Mouse (Mus musculus) intestine, embryonic 14.5 days (tissue): ENCODE measurements around the gene Gpld1. TPM values are rescaled to one million over a fixed set of nuclear protein-coding genes. Genes with fewer than 3 reads are reported as not detected.
"Not testable (repeated sequence)": the region's sequence is repeated elsewhere in the genome, so short reads cannot be mapped to it uniquely, and the experiment has no call there.

Experiments used
- ATAC-seq: fragments of 200-750 bp; cut with Nextera tagmentation; replicated peaks from 2 replicates; pipeline ENCODE4 v1.8.0; 2017; ENCODE audit warnings: low read depth, moderate number of reproducible peaks, moderate TSS enrichment, moderate library complexity; ENCODE audit not compliant: low FRiP score, low TSS enrichment
- DNase-seq: peaks from one replicate; pipeline ENCODE4 v3.0.0-alpha.2; 2018; ENCODE audit warnings: low spot score
- H3K27ac ChIP-seq: fragments of 300-500 bp; sonication (generic); 2 replicates; pipeline ENCODE4 v1.5.1; 2014; ENCODE audit warnings: low read depth, mild to moderate bottlenecking, control low read depth
- H3K27me3 ChIP-seq: fragments of 300-500 bp; sonication (generic); replicated peaks from 2 replicates; pipeline ENCODE4 v1.6.1; 2014; ENCODE audit warnings: low read length, control low read depth; ENCODE audit not compliant: control insufficient read depth, insufficient read depth
- H3K36me3 ChIP-seq: fragments of 300-500 bp; sonication (generic); 2 replicates; pipeline ENCODE4 v1.6.1; 2014; ENCODE audit warnings: low read length, control low read depth; ENCODE audit not compliant: control insufficient read depth, insufficient read depth
- H3K4me1 ChIP-seq: fragments of 300-500 bp; sonication (generic); replicated peaks from 2 replicates; pipeline ENCODE4 v1.6.1; 2014; ENCODE audit warnings: low read length, control low read depth, mixed read lengths; ENCODE audit not compliant: control insufficient read depth, insufficient read depth
- H3K4me2 ChIP-seq: fragments of 300-500 bp; sonication (generic); 2 replicates; pipeline ENCODE4 v1.6.1; 2014; ENCODE audit warnings: low read length
- H3K4me3 ChIP-seq: fragments of 300-500 bp; sonication (generic); 2 replicates; pipeline ENCODE4 v1.5.1; 2014; ENCODE audit warnings: low read depth, low read length, control low read depth, mixed read lengths
- H3K9ac ChIP-seq: fragments of 300-500 bp; sonication (generic); 2 replicates; pipeline ENCODE4 v1.6.1; 2014; ENCODE audit warnings: mild to moderate bottlenecking, low read length
- H3K9me3 ChIP-seq: fragments of 300-500 bp; sonication (generic); 2 replicates; pipeline ENCODE4 v1.6.1; 2016; ENCODE audit warnings: low read length, control low read depth; ENCODE audit not compliant: control insufficient read depth
- WGBS: fragments of 180-500 bp; shearing (Covaris S2); extraction: QIAGEN DNeasy Blood & Tissue Kit; methylation state at CpG from one replicate; pipeline ENCODE4 v1.1.7; 2014; 5-methylcytosine and 5-hydroxymethylcytosine counted together
- polyA plus RNA-seq: library from polyadenylated mRNA; unstranded; fragments of >200 nt; fragmentation: Nextera tagmentation; extraction: Ambion mirVana; gene quantifications from 2 replicates; pipeline ENCODE4 v1.2.1, GENCODE M21; 2014

Gpld1 gene
- polyA plus RNA-seq, 1 experiment from 2014 or later: 3.0 TPM

- Histone ChIP-seq H3K4me2 (no peak overlapping the region), H3K9ac (no peak overlapping the region), H3K4me1 (no peaks in the 10 kb centered on the region), H3K27ac (no peak overlapping the region), H3K9me3 (no peaks in the 10 kb centered on the region), H3K4me3 (no peak overlapping the region), H3K36me3 (no peaks in the 10 kb centered on the region), H3K27me3 (no peaks in the 10 kb centered on the region)
- WGBS: 13% methylated on average over 10 of the region's 10 CpGs
- DNase-seq: peak; percentile 72
- ATAC-seq: peak; percentile 87
Observed at GRCm38 (mm10) chr13:24955500-24955899, 12.5 kb downstream of the Gpld1 start.

DNA sequence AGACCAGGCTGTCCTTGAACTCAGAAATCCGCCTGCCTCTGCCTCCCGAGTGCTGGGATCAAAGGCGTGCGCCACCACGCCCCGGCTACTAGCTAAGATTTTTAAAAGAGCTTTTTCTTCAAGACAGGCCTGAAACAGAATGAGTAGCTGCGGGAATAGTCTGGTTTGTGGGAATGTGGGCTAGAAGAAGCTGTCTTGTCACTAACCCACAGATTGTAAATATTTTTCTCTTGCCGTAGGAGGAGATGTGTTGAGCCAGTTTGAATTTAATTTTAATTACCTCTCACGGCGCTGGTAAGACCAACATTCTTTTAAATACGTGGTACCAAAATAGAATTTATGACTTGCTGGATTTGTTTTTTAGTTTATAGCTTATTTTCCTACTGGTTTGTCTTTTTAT, 15.7 kb downstream of the Gpld1 start:
- no peak overlapping the region for H3K4me3 ChIP-seq
- no peaks in the 10 kb centered on the region for H3K27me3 ChIP-seq
- 89% methylated on average over 11 of the region's 11 CpGs for WGBS
- H3K4me2 ChIP-seq: no peak overlapping the region
- H3K4me1 ChIP-seq: no peaks in the 10 kb centered on the region
- H3K9me3 ChIP-seq: no peaks in the 10 kb centered on the region
- no peaks in the 10 kb centered on the region for H3K36me3 ChIP-seq
- no peak overlapping the region for H3K27ac ChIP-seq
- no peak for DNase-seq
- H3K9ac ChIP-seq: no peak overlapping the region
- ATAC-seq: no peak

- H3K4me1 ChIP-seq: no peaks in the 10 kb centered on the region
- WGBS: 83% methylated on average over 3 of the region's 3 CpGs
- no peak for ATAC-seq
- H3K27me3 ChIP-seq: no peaks in the 10 kb centered on the region
- H3K36me3 ChIP-seq: no peaks in the 10 kb centered on the region
- no peaks in the 10 kb centered on the region for H3K9me3 ChIP-seq
- H3K4me2 ChIP-seq: no peak overlapping the region
- no peak overlapping the region for H3K4me3 ChIP-seq
- H3K27ac ChIP-seq: no peak overlapping the region
- H3K9ac ChIP-seq: no peak overlapping the region
- no peak for DNase-seq
Observed at GRCm38 (mm10) chr13:24960084-24960483, 17.1 kb downstream of the Gpld1 start.

GRCm38 (mm10) chr13:24962119-24962518, 19.2 kb downstream of the Gpld1 start:
- WGBS: 84% methylated on average over 8 of the region's 8 CpGs
- DNase-seq: no peak
- Histone ChIP-seq H3K27me3 (no peaks in the 10 kb centered on the region), H3K4me3 (no peak overlapping the region), H3K4me1 (0 out of 2 replicates have a peak, but pooled peaks cover 4% of the 10 kb centered on the region), H3K27ac (no peak overlapping the region), H3K9ac (no peak overlapping the region), H3K9me3 (no peaks in the 10 kb centered on the region), H3K36me3 (no peaks in the 10 kb centered on the region), H3K4me2 (no peak overlapping the region)
- no peak for ATAC-seq

- H3K27me3 ChIP-seq: no peaks in the 10 kb centered on the region
- no peaks in the 10 kb centered on the region for H3K36me3 ChIP-seq
- H3K9ac ChIP-seq: peak overlapping the region; percentile 30
- ATAC-seq: peak; percentile 79; the same call in 1 of the 2 replicates
- 19% methylated on average over 15 of the region's 15 CpGs for WGBS
- H3K4me1 ChIP-seq: 0 out of 2 replicates have a peak, but pooled peaks cover 4% of the 10 kb centered on the region
- DNase-seq: no peak
- no peak overlapping the region for H3K27ac ChIP-seq
- H3K4me2 ChIP-seq: peak overlapping the region; percentile 48
- H3K4me3 ChIP-seq: peak overlapping the region; percentile 30
- H3K9me3 ChIP-seq: no peaks in the 10 kb centered on the region
Observed at GRCm38 (mm10) chr13:24965130-24965845, 22.3 kb downstream of the Gpld1 start.

- ATAC-seq (peak; percentile 53; the same call in 1 of the 2 replicates), DNase-seq (no peak)
- Histone ChIP-seq H3K27me3 (no peaks in the 10 kb centered on the region), H3K9ac (peak overlapping the region; percentile 30), H3K4me3 (peak overlapping the region; percentile 30), H3K9me3 (no peaks in the 10 kb centered on the region), H3K27ac (no peak overlapping the region), H3K4me1 (0 out of 2 replicates have a peak, but pooled peaks cover 4% of the 10 kb centered on the region), H3K36me3 (no peaks in the 10 kb centered on the region), H3K4me2 (peak overlapping the region; percentile 48)
- WGBS: 38% methylated on average over 5 of the region's 5 CpGs
Observed at GRCm38 (mm10) chr13:24965846-24966201, 22.9 kb downstream of the Gpld1 start.

DNA sequence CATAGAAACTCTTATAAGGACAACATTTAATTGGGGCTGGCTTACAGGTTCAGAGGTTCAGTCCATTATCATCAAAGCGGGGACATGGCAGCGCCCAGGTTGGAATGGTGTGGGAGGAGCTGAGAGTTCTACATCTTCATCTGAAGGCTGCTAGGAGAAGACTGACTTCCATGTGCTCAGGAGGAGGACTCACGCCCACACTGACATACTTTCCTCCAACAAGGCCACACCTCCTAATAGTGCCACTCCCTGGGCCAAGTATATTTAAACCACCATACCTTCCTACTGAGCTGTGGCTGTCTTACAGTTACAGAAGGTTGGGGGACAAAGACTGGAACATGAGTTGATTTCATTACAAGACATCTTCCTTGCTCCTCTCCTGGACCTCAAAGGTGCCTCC, 28.8 kb downstream of the Gpld1 start:
- ATAC-seq, DNase-seq, H3K27ac ChIP-seq, H3K4me3 ChIP-seq, H3K4me2 ChIP-seq, H3K27me3 ChIP-seq, H3K9me3 ChIP-seq, H3K9ac ChIP-seq, H3K4me1 ChIP-seq, H3K36me3 ChIP-seq: not testable (repeated sequence)
- 86% methylated on average over 3 of the region's 3 CpGs for WGBS

- H3K9me3 ChIP-seq: no peaks in the 10 kb centered on the region
- DNase-seq: no peak
- no peak for ATAC-seq
Observed at GRCm38 (mm10) chr13:24976384-24976783, 33.4 kb downstream of the Gpld1 start.

DNA sequence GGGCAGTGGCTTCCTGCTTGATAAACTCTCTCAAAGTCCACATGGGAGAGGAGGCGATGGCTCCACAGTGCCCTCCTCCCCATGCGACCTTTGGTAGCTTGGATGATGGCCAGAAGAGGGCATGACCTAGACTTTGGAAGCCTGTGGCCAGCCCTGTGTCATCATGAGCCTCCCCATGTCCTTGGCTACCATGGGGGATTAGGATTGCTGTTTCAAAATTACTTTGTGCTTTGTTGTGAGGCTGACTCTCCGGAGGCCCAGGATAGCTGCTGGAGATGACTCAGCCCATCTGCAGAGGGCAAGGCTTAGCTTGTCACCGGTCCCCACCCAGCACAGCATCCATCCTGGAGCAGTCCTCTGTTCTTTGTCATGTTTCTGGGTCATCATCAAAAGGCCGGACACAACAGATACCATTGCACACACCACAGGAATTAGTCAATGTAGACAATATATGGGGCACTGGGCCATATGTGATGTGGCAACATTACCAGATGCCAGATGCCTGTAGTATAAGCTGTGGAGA, 34.9 kb downstream of the Gpld1 start:
- DNase-seq: no peak
- Histone ChIP-seq H3K4me3 (no peak overlapping the region), H3K4me2 (no peak overlapping the region), H3K36me3 (no peaks in the 10 kb centered on the region), H3K27me3 (no peaks in the 10 kb centered on the region), H3K4me1 (no peaks in the 10 kb centered on the region), H3K27ac (no peak overlapping the region), H3K9ac (no peak overlapping the region), H3K9me3 (no peaks in the 10 kb centered on the region)
- 87% methylated on average over 5 of the region's 5 CpGs for WGBS
- ATAC-seq: no peak

More at GRCm38 (mm10) chr13:24976384-24976783, 33.4 kb downstream of the Gpld1 start:
- Histone ChIP-seq H3K9ac (no peak overlapping the region), H3K4me2 (no peak overlapping the region), H3K4me1 (no peaks in the 10 kb centered on the region), H3K36me3 (no peaks in the 10 kb centered on the region), H3K27me3 (no peaks in the 10 kb centered on the region), H3K4me3 (no peak overlapping the region), H3K27ac (no peak overlapping the region)
- WGBS: 78% methylated on average over 4 of the region's 4 CpGs
